Mouse (Mus musculus) thymus, postnatal 0 days (tissue): Measurements from ENCODE around the gene Chchd10. TPM values are rescaled to one million over a fixed set of nuclear protein-coding genes. Genes with fewer than 3 reads are reported as not detected.

Source experiments
- DNase-seq: peaks from one replicate; pipeline ENCODE4 v3.0.0-alpha.2; 2015; ENCODE audit warnings: low spot score
- polyA plus RNA-seq: library from polyadenylated mRNA; unstranded; fragments of >200 nt; fragmentation: Nextera tagmentation; extraction: Ambion mirVana; gene quantifications from 2 replicates; pipeline ENCODE4 v1.2.1, GENCODE M21; 2015

Gene Chchd10
- polyA plus RNA-seq, 1 experiment from 2014 or later, result 21.6 TPM

DNA sequence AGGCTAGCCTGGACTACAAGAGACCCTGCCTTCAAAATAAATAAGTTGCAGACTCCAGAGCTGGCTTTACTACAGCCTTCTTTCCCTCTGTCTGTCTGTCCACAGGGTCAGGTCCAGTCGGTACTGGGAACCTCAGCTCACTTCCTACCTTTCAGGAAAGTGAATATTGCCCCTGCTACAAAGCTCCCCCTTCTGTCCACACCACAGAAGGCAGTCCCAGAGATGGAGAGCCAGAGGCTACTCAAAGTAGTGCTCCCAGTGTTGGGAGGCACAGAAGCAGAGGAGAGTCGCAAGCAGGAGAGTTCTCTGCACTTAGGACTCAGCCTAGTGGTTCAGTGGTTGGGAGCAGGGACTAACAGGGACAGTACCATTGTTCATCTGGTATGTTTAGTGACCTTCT, 8.6 kb upstream of the Chchd10 start:
- DNase-seq, result no peak

DNA sequence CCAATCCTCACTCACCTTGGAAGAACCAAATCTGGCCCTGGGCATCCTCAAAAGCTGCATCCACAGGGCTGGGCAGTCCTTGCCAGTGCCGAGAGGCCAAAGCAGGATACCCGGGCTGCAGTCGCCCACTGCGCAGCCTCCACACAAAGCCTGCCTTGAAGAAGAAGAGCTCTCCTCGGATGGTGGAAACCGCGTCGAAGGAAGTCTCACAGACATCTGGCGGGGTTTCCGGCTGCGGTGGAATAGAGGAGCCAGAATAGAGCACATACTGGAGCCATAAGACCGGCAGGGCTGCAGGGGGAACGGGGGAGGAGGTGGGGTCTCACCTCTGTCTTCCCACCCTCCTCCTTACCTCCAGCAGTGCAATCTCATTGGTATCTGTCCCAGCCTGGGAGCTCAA, 6.5 kb upstream of the Chchd10 start:
- DNase-seq, result peak; percentile 69

DNA sequence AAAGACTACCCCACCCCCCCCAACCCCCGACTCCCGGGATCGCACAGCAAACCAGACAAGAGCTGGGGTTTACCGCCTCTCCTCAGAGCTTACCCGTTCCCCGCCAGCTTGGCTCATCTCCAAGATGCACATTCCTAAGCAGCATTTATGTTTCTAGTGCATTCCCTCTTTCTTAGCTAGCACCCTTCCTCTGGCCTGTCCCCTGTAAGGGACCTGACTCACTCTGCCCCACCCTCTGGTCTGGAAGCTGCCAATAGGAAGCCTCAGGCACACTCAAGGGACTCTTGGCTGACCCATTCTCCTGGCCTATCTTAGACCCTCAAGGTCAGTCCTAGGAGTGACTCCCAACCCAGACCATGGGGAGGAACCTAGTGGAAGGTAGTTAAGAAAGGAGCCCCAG, 2.6 kb upstream of the Chchd10 start:
- no peak for DNase-seq

DNA sequence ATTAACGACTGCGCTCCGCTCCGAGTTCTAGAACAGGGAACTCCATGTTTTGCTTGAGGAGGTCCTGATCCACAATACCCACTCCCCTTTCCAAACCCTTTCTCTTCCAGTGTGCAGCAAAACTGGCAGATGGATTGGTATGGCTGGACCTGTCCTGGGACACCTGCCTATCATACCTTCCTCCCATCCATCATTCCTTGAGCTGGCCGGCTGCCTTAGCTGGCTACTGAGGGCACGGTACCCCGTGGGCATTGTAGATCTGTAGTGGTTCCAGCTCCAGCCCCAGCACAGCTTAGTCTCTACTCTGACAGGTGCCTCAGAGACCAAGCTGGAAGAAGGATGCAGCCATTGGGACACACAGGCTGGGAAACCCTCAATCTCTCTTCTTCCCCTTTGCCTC, 1.6 kb upstream of the Chchd10 start:
- DNase-seq, result no peak

DNA sequence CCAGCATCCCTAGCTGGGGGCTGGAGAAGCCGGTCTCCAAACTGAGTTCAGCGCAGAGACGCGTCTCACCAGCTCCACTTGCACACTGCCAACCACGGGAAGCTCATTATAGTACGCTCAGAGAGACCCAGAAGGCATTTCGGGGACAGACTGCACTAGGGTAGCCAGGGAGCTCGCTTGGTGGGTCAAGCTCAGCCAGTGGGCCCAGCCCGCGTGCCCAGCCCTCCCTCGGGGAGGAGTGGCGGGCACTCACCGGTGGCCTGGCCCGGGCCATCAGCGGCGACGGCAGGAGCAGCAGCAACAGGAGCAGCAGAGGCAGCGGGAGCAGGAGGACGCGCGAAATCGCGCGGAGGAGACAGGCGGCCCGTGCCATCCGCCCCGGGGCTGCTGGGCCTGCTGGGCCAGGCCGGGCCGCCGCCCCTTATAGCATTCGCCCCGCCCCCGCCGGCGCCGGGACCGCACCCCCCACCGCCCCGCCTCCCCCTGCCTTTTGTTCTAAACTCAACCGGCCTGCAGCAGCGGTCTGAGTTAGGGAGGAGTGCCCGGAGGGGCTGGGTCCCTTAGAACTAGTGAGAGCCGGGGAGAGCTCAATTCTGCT, 750 bp upstream of the Chchd10 start:
- peak; percentile 37 for DNase-seq

DNA sequence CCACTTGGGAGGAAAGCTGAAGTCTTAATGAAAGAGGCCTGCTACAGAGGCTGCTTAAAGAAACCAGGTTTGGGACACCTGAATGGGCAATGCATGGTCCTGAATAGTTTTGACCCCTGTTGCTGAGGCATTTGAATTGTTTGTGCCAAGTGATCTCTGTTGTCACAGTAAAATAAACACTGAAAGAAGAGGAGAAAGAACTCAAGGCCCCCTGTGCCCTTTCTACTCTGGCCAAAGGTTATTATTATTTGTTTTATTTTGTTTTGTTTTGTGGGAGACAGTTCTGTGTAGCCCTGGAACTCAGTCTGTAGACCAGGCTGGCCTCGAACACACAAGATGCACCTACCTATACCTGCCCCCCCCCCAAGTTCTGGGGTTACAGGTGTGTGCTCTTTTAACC, 2.1 kb downstream of the Chchd10 start:
- DNase-seq, result no peak

DNA sequence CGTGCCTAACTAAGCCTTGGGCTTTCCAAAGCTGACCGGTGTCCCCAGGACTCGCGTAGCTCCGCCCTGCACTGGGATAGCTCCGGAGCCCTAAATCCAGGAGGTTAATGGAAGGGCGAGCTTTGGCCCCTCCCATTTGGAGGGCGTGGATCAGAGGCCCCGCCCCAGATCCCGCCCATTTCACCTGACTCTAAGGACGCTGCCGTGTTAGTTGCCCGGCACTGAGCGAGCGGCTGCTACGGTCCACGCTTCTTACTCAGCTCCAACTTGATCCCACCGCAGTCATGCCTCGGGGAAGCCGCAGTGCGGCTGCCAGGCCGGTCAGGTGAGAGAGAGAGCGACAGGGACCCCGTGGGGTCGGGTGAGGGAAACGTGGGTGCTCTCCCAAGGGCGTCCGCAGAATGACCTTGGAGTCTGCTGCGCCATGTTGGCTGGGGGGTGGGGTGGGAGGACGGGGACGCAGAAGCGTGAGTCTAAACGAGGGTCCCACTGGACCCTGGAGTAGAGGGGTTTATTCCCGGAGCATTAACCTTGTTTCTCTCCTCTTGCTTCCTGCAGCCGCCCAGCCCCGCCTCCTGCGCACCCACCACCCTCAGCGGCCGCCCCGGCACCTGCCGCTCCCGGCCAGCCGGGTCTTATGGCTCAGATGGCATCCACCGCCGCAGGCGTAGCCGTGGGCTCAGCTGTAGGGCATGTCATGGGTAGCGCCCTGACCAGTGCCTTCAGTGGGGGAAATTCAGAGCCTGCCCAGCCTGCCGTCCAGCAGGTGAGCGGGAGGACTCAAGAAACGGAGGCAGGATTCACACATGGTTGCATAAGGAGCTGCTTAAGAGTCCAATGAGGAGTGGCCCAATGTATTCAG, 3.0 kb downstream of the Chchd10 start, which contains the start of gene Mmp11:
Mmp11 (minus strand) TSS at position 817 of the 862 bp plus-strand sequence.
- DNase-seq, result peak; percentile 78

DNA sequence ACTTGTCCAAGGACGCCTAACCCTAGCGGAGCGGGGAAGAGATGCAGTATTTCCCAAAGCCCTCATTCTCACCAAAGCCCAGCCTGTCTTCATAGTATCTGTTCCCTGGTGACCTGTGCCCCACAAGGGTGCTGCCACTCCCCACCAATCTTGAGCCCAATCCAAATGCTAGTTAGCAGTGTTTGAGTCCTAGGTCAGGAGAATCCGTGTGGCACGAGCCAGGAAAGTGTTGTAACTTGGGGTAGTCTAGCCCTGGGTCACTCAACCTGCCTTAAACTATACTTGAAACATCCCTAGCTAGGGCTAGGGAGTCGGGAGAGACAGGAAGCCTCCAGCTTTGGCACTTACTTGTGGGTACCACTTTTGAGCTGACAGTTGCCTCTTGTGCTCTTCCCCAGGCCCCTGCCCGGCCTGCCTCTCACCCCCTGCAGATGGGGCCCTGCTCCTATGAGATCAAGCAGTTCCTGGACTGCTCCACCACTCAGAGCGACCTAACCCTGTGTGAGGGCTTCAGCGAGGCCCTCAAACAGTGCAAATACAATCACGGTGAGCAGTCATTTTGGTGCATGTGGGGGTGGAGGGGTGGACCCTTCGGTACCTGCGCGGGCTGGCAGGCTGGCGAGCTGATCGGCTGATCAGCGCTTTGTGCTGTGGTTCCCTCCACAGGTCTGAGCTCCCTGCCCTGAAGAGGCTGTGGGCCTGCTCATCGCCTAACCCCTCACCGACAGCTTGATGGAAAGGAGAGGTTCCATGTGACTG, 4.2 kb downstream of the Chchd10 start:
- no peak for DNase-seq

DNA sequence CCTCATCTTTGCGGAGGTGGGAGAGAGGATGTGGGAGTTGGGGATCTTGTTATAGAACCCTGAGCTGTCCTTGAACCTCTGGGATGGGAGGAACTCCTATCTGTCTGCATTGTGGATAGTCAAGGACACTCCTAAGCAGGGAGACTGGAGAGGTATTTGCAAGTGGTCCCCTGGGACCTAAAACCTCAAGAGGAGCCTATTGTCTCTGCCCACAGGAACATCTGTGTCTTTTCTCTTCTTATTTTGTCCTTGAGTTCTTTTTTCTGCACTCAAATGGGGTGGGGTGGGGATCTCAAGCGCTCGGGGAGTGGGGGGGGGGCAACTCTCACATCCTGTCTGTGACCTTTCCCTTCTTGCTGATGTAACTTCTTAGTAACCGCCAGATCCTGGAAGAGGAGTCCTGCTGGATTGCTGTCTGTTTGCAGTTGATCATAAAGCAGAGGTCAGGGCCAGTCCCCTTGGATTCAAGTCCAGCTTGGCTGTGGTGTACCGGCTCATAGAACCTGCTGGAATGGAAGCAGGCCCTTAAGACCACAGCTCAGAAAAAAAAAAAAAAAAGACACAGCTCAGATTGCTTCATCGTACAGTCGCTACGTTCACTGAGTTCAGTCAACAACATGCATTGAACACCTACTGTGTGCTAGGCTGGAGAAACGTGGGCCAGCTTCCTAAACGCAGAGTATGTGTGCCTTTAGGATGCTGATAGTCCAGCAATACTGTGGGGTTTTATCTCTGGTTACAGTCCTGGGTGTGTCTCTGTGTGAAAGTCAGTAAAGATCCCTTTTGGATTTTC, 5.1 kb downstream of the Chchd10 start:
- no peak for DNase-seq

DNA sequence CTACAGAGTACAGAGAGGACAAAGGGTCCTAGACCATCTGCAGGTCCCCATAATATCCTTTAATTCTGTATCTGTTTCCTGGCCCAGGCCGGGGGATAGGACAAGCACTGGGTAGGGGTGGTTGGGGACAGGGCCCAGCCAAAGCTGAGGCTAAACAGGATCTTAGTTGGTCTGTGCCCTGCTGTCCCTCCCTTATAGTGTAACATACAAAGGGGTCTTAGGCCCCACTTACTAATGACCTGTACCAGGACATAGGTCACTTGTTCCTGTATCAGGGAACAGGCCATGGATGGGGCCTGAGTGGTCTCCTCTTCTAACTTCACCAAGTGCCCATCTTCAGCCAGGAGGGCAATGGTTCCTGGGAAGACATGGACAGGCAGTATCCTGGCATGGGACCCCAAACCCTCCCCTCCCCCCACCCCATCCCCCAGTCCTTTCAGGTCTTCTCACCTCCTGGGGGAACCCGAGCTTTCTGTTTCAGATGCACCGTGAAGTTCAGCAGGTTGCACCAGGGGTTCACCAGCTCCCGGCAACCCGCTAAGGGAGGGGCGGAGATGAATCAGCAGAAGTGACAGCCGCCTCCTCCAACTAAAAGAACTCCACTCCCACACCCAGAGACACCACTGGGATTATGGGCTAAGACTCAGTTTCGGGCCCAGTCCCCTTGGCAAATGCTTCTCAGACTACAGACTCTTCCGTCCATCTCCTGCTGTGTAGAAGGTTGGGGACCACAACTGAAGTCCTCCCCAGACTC, 6.7 kb downstream of the Chchd10 start:
- DNase-seq, result no peak

DNA sequence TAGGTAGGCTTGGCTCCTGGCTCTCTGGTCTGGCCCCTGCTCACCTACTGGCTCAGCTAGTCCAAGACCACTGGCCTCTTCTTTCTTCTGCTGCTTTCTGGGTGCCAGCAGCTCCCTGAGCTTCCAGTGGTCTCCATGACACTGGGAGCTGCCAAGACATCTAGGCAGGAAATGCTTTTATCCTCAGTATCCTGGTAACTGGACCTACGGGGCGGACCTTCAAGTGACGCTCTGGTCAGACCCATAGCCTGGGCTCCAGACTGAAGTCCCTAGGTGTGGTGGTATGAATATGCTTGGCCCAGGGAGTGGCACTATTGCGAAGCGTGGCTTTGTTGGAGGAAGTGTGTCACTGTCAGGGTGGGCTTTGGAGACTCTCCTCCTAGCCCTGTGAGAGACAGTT, 7.6 kb downstream of the Chchd10 start, which contains the start of gene Gm867:
Gm867 (minus strand) TSS at position 153 of the 400 bp plus-strand sequence.
- DNase-seq, result no peak

DNA sequence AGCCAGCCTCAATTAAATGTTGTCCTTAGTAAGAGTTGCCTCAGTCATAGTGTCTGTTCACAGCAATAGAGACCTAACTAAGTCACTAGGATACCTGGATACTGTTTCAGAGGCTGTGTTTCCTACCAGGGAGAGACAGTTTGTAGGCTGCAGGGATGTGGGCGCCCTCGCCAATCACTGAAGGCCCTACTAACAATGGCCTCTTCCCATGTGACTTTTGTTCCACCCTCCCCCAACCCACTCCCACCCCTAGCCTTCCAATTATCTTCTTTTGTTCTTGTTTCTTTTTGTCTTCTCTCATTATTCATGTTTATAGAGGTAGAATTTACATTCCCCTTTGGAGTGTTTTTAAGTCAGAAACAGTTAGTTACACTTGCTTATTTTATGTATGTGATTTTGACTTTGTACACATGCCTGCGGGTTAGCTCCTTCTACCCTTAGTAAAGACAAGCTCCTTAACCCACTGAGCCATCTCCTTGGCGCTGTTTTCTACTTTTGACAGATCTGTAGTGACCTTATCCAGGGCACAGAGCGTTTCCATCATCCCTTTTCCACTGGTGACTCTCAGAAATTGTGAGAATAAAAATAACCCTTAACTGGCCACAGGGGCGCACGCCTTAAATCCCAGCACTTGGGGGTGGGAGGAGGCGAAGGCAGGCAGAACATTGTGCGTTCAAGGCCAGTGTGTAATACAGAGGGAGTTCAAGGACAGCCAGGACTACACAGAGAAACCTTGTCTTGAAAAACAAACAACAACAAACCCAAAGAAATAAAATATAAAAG, 8.3 kb downstream of the Chchd10 start:
- no peak for DNase-seq

DNA sequence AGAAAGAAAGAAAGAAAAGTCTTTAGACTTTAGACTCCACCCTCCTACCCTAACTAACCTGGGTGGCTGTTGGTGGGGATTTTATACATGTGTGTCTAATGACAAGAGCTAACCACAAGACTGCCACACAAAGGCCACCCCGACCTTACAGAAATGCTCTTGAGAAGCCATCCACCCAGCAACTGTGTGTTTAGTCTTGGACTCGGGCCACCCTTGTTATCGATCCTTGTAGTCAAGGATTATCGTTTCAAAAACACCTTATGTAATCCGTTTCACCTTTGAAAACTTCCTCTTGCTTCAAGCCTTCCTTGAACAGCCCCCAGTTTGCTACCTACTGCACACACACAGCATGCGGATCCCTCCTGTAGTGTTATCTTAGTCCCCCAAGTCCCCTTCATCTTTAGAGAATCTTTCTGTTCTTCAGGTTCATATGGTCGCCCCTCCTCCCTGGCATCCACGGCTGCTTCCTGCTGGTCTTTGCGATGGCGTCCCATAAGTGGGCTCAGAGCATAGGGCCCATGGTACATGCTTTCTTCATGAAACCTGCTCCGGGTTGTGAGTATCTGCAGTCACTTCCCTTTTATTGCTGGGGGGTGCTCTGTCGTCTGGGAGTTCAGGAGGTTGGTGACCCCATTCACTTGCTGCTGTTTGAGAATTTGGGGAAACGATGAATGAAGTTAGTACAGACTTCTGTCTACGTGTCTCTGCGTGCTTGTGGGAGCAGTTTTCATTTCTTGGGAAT, 10.0 kb downstream of the Chchd10 start, which contains the start of gene Vpreb3:
Vpreb3 (plus strand) TSS at position 322 of the 742 bp plus-strand sequence.
- DNase-seq, result no peak

DNA sequence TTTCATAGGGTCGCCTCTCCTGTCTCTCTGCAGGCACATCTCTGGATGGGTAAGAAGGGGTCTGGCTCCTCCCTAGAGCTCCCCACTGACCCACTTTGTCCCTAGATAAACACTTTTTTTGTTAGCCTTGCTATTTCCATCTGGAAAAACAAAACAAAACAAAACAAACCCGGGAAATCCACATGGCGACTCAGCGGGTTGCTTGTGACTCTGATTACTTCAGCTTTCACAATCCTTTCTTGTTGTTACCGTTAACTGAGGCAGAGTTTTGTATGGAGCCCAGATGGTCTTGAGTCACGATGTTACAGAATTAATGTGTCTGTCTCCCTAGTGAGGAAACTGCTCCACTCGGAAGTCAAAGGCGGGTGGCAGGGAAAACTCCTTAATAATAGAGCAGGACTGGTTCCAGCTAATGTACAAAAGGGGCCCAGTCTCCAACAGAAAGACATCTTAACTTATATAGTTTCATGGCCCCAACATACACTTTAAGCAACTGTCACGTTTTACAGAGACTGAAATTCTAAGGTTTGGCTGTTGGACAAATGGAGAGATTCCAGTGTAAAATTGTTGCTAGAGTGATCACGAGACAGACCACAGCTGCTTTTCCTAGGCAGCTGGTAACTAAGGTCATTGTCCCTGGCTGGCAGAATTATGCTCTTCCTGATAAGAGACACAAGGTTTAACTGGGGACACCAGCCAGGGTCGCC, 11.3 kb downstream of the Chchd10 start:
- DNase-seq, result no peak

DNA sequence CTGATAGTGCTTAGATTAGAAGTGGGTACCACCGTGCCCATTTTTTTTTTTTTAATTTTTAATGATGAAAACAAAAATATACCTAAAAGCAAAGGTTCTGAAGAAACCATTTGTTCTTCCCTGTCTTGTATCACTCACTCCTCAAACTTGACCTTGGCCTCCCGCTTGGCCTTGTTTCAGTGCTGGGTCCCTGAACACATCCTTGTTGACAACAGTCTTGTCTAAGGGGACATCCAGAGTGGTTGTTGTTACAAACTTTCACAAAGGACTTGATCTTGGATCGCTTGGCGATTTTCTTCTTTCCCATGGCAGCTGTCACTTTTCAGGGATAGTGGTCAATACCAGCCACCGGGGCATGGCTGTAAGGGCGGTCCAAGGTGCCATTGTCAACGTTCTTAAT, 12.3 kb downstream of the Chchd10 start:
- no peak for DNase-seq

DNA sequence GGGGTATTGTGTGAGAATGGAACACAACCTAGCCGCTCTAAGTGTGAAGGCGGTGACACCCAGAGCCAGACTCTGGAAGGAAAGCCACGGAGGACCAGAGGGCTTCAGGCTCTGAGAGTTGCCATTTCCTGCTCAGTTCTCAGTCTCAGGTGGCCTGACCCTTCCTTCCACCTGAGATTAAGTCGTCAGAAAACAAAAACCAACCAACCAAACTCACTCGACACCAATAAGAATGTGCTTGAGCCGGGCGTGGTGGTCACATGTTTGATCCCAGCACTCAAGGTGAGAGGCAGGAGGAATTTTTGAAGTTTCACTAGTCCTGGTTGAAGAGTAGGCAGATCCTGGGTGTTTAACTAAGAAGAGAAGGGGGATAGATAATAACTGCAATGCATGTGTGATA, 13.0 kb downstream of the Chchd10 start:
- DNase-seq, result no peak

DNA sequence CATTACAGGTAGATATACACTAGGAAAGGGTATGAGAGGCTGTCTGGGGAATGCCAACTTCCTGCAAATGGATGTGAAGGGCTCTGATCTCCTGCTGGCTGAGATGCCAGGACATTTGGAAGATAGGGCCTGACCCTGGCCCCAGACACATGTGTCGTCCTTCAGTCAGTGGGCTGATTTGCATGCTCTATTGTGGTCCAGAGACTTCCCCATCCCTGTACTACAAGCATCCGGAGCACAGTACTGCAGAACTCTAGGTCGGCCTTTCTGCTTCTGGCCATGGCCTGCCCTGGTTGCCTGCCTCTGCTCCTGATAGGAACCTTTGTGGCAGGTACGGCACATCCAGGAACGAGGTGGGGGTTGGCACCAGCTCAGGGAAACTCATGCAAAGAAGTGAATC, 15.1 kb downstream of the Chchd10 start:
- no peak for DNase-seq
